Mouse (Mus musculus): Measurements from ENCODE around the gene Ntn4. TPM values are rescaled to one million over a fixed set of nuclear protein-coding genes. Genes with fewer than 3 reads are reported as not detected.

Ntn4 gene
- total RNA-seq, 1 experiment, result 1.9 TPM

DNA sequence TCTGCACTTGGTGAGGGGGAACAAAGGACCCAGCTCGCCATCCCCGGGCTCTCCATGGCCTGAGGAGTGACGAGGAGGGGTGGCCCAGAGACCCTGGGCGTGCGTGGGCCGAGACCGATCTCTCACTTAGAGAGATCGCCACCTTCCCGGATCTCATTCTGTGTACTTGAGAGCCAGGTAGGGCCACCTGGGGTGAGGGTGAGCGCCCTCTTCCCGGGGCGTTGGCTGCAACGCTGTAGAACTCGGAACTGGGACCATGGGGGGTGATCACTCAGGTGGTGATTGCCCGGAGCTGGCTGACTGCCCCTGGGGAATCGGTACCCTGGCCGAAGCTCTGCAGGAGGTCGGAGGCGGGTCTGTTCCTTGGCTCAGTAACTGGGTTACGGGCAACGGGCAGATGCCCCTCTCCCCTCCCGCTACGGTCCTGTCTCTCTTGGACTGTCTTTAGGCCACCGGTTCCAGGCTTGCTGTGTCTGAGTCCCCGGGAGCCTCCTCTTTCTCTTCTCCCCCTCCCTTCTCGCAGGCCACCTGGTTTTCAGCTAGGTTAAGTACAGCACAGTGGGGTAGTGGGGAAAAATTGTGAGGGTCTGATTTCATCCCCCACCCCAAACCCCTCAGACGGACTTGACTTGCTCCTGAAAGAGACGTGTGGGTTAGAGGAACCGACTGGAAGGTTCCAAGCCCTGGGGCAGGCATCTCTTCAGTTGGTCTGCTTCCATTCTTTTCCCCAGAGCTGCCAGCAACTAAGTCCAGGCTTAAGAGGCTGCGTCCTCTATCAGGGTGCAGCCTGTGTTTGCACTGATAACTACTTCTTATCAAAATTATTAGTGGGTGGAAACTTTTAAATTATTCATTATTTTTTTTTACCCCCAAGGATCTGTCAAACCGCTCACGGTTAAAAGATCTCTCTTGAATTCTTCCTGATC, 1.6 kb downstream of the Ntn4 start:
- H3K4me1 ChIP-seq (ENCODE audit: control insufficient read depth in 2 of 2, insufficient read depth in 2 of 2, low read length in 2 of 2, poor library complexity in 1 of 2), result peaks cover 0 to 3% of the 10 kb centered on the region in 2 experiments; a peak in 2 of 4 replicates
- no peak for DNase-seq (ENCODE audit: low read depth, low spot score)
- peak overlapping the region; percentile 45 to 74 for H3K4me3 ChIP-seq (ENCODE audit: insufficient read depth in 1 of 2, low read depth in 1 of 2, low read length in 2 of 2, poor library complexity in 1 of 2, severe bottlenecking in 1 of 2)
- no peaks in the 10 kb centered on the region for H3K9me3 ChIP-seq (ENCODE audit: control insufficient read depth, insufficient read depth, low read depth, low read length)
- H3K36me3 ChIP-seq (ENCODE audit: control insufficient read depth, insufficient read depth, low read length, poor library complexity, severe bottlenecking), result no peaks in the 10 kb centered on the region
- H3K27ac ChIP-seq (ENCODE audit: insufficient read depth, low read depth, low read length, poor library complexity, severe bottlenecking), result no peak overlapping the region
- H3K9ac ChIP-seq (ENCODE audit: insufficient read depth, low read depth, low read length, poor library complexity, severe bottlenecking), result no peak overlapping the region
- TF ChIP-seq ZNF384 (IDR thresholded peaks at IDR 0.05; ENCODE audit: low read depth, low read length), result no peak
- no peak for TF ChIP-seq ZC3H11A (IDR thresholded peaks at IDR 0.05; ENCODE audit: borderline replicate concordance, low read depth, low read length)
- TF ChIP-seq CHD2 (IDR thresholded peaks at IDR 0.05; ENCODE audit: low read depth, low read length), result no peak
- in situ Hi-C loops (cut with MboI; ENCODE audit: low sequenced_read_pairs in 2 of 2, unreplicated experiment in 2 of 2), result no loop called here

DNA sequence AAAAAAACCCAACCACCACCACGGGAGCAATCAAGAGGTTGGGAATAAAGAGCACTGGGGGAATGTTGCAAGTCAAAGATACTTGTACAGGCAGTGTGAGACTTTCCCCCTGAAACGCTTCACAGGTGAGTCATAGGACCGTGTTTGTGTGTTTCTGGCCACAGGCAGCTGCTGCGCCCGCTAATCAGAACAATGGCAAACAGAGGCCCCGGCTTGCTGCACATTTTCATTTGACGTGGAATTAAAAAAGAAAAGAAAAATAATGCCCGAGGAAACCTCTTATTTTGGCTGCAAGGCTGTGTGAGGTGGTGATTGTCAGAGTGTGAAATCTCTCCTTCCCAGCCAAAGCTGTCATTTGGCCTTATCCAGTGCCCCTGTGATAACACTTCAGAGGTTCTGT, 2.4 kb downstream of the Ntn4 start:
- no peak for DNase-seq (ENCODE audit: low read depth, low spot score)
- in situ Hi-C loops (cut with MboI; ENCODE audit: low sequenced_read_pairs in 2 of 2, unreplicated experiment in 2 of 2), result no loop called here
- H3K36me3 ChIP-seq (ENCODE audit: control insufficient read depth, insufficient read depth, low read length, poor library complexity, severe bottlenecking), result no peaks in the 10 kb centered on the region
- H3K4me3 ChIP-seq (ENCODE audit: insufficient read depth in 1 of 2, low read depth in 1 of 2, low read length in 2 of 2, poor library complexity in 1 of 2, severe bottlenecking in 1 of 2), result no peak overlapping the region
- H3K4me1 ChIP-seq (ENCODE audit: control insufficient read depth in 2 of 2, insufficient read depth in 2 of 2, low read length in 2 of 2, poor library complexity in 1 of 2), result peaks cover 0 to 3% of the 10 kb centered on the region in 2 experiments; a peak in 2 of 4 replicates
- TF ChIP-seq HCFC1 (IDR thresholded peaks at IDR 0.05; ENCODE audit: borderline replicate concordance, insufficient read depth, low read length) (no peak), ZNF384 (IDR thresholded peaks at IDR 0.05; ENCODE audit: low read depth, low read length) (no peak), CHD2 (IDR thresholded peaks at IDR 0.05; ENCODE audit: low read depth, low read length) (no peak), MAFK (IDR thresholded peaks at IDR 0.05; ENCODE audit: insufficient read depth, low read depth, low read length) (no peak), ZC3H11A (IDR thresholded peaks at IDR 0.05; ENCODE audit: borderline replicate concordance, low read depth, low read length) (no peak)
- H3K9me3 ChIP-seq (ENCODE audit: control insufficient read depth, insufficient read depth, low read depth, low read length), result no peaks in the 10 kb centered on the region
- H3K27ac ChIP-seq (ENCODE audit: insufficient read depth, low read depth, low read length, poor library complexity, severe bottlenecking), result no peak overlapping the region
- H3K9ac ChIP-seq (ENCODE audit: insufficient read depth, low read depth, low read length, poor library complexity, severe bottlenecking), result no peak overlapping the region

DNA sequence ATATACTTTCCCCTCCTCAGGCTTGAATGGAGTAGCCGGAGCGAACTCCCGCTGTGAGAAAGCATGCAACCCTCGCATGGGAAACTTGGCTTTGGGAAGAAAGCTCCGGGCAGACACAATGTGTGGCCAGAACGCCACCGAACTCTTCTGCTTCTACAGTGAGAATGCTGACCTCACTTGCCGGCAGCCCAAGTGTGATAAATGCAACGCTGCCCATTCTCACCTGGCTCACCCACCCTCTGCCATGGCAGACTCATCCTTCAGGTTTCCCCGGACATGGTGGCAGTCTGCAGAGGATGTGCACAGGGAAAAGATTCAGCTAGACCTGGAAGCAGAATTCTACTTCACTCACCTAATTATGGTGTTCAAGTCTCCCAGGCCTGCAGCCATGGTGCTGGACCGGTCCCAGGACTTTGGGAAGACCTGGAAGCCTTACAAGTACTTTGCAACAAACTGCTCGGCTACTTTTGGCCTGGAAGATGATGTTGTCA, 4.0 kb downstream of the Ntn4 start:
- Histone ChIP-seq H3K27ac (ENCODE audit: insufficient read depth, low read depth, low read length, poor library complexity, severe bottlenecking) (no peak overlapping the region), H3K9ac (ENCODE audit: insufficient read depth, low read depth, low read length, poor library complexity, severe bottlenecking) (no peak overlapping the region), H3K4me3 (ENCODE audit: insufficient read depth in 1 of 2, low read depth in 1 of 2, low read length in 2 of 2, poor library complexity in 1 of 2, severe bottlenecking in 1 of 2) (no peak overlapping the region), H3K36me3 (ENCODE audit: control insufficient read depth, insufficient read depth, low read length, poor library complexity, severe bottlenecking) (no peaks in the 10 kb centered on the region), H3K9me3 (ENCODE audit: control insufficient read depth, insufficient read depth, low read depth, low read length) (no peaks in the 10 kb centered on the region), H3K4me1 (ENCODE audit: control insufficient read depth in 2 of 2, insufficient read depth in 2 of 2, low read length in 2 of 2, poor library complexity in 1 of 2) (peaks cover 0 to 3% of the 10 kb centered on the region in 2 experiments; a peak in 3 of 4 replicates)
- no peak for DNase-seq (ENCODE audit: low read depth, low spot score)
- TF ChIP-seq ZNF384 (IDR thresholded peaks at IDR 0.05; ENCODE audit: low read depth, low read length) (no peak), ZC3H11A (IDR thresholded peaks at IDR 0.05; ENCODE audit: borderline replicate concordance, low read depth, low read length) (no peak), HCFC1 (IDR thresholded peaks at IDR 0.05; ENCODE audit: borderline replicate concordance, insufficient read depth, low read length) (no peak), MAFK (IDR thresholded peaks at IDR 0.05; ENCODE audit: insufficient read depth, low read depth, low read length) (no peak)
- in situ Hi-C loops (cut with MboI; ENCODE audit: low sequenced_read_pairs in 2 of 2, unreplicated experiment in 2 of 2), result no loop called here

DNA sequence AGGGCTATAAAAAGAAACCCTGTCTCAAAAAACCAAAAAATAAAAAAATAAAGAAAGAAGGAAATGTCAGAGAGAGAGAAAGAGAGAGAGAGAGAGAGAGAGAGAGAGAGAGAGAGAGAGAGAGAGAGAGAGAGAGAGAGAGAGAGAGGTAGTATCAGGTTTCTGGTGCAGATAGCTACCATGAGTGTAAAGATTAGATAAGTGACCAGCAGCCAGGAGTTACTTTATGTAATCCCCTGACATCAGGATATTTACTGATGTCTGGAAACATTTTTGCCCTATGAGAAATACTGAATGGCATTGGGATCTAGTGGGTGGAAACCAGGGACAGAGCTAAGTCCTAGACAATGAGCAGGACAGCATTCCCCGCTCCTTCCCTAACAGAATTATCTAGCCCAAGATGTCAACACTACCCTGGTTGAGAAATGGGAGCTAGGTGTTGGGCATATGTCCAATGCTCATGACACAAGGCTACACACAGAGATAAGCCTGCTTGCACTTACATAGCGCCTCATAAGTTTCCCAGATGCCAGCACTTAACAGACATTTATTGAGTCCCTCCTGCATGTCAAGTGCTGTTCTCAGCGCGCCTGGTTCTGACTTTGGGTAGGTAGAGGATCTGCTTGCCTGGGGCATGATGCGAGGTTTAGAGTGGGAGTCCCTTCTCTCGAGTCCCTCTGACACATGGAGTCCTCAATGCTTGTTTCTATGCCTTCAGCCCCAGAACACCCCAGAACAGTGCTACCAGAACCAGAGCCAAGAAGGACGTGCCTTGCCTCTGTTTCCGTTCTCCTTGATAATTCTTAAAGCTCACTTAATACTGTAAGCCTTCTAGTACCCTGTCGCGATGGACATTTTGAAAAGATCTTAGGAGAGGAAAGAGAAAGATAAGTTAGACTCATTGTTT, 7.4 kb downstream of the Ntn4 start:
- in situ Hi-C loops (cut with MboI; ENCODE audit: low sequenced_read_pairs in 2 of 2, unreplicated experiment in 2 of 2), result no loop called here
- no peak for DNase-seq (ENCODE audit: low read depth, low spot score)
- Histone ChIP-seq H3K4me3 (ENCODE audit: insufficient read depth in 1 of 2, low read depth in 1 of 2, low read length in 2 of 2, poor library complexity in 1 of 2, severe bottlenecking in 1 of 2) (no peak overlapping the region), H3K9ac (ENCODE audit: insufficient read depth, low read depth, low read length, poor library complexity, severe bottlenecking) (no peak overlapping the region), H3K4me1 (ENCODE audit: control insufficient read depth in 2 of 2, insufficient read depth in 2 of 2, low read length in 2 of 2, poor library complexity in 1 of 2) (no peaks in the 10 kb centered on the region; a peak in 1 of 4 replicates), H3K36me3 (ENCODE audit: control insufficient read depth, insufficient read depth, low read length, poor library complexity, severe bottlenecking) (no peaks in the 10 kb centered on the region), H3K27ac (ENCODE audit: insufficient read depth, low read depth, low read length, poor library complexity, severe bottlenecking) (no peak overlapping the region), H3K9me3 (ENCODE audit: control insufficient read depth, insufficient read depth, low read depth, low read length) (no peaks in the 10 kb centered on the region)
- TF ChIP-seq ZNF384 (IDR thresholded peaks at IDR 0.05; ENCODE audit: low read depth, low read length) (no peak), HCFC1 (IDR thresholded peaks at IDR 0.05; ENCODE audit: borderline replicate concordance, insufficient read depth, low read length) (no peak), CHD2 (IDR thresholded peaks at IDR 0.05; ENCODE audit: low read depth, low read length) (no peak), MAFK (IDR thresholded peaks at IDR 0.05; ENCODE audit: insufficient read depth, low read depth, low read length) (no peak), ZC3H11A (IDR thresholded peaks at IDR 0.05; ENCODE audit: borderline replicate concordance, low read depth, low read length) (no peak)

All from ES-E14 (cell line).